Mouse (Mus musculus): Measurements from ENCODE around the gene Gm10382. TPM values are rescaled to one million over a fixed set of nuclear protein-coding genes. Genes with fewer than 3 reads are reported as not detected.

Gene Gm10382
- polyA plus RNA-seq, 1 experiment from 2014 or later = 0.28 TPM

- H3K36me3 ChIP-seq = no peaks in the 10 kb centered on the region
- no peaks in the 10 kb centered on the region for H3K27me3 ChIP-seq (replicated peaks)
- no peak overlapping the region for H3K9ac ChIP-seq
- no peak for ATAC-seq (ENCODE audit: insufficient number of reproducible peaks, low FRiP score)
- no peaks in the 10 kb centered on the region for H3K4me1 ChIP-seq (replicated peaks)
- peaks cover 11% of the 10 kb centered on the region for H3K9me3 ChIP-seq (replicated peaks)
- no peak overlapping the region for H3K4me3 ChIP-seq
- H3K27ac ChIP-seq (ENCODE audit: poor library complexity, severe bottlenecking) = no peak overlapping the region
- 63% methylated on average over 7 of the region's 7 CpGs for WGBS
- no peak overlapping the region for H3K4me2 ChIP-seq
Observed at GRCm38 (mm10) chr5:125370950-125371693, 18.0 kb upstream of the Gm10382 start.

GRCm38 (mm10) chr5:125372027-125372426, 17.1 kb upstream of the Gm10382 start:
- Histone ChIP-seq H3K36me3 (no peaks in the 10 kb centered on the region), H3K9me3 (replicated peaks) (peaks cover 11% of the 10 kb centered on the region; the same call in 1 of the 2 replicates), H3K27ac (ENCODE audit: poor library complexity, severe bottlenecking) (no peak overlapping the region), H3K4me2 (no peak overlapping the region), H3K4me1 (replicated peaks) (no peaks in the 10 kb centered on the region), H3K9ac (no peak overlapping the region), H3K4me3 (no peak overlapping the region), H3K27me3 (replicated peaks) (no peaks in the 10 kb centered on the region)
- 56% methylated on average over 4 of the region's 4 CpGs for WGBS
- no peak for ATAC-seq (ENCODE audit: insufficient number of reproducible peaks, low FRiP score)

- Histone ChIP-seq H3K27me3 (replicated peaks) (no peaks in the 10 kb centered on the region), H3K27ac (ENCODE audit: poor library complexity, severe bottlenecking) (no peak overlapping the region), H3K4me1 (replicated peaks) (no peaks in the 10 kb centered on the region), H3K4me3 (no peak overlapping the region), H3K4me2 (no peak overlapping the region), H3K9me3 (replicated peaks) (peaks cover 11% of the 10 kb centered on the region; the same call in 1 of the 2 replicates), H3K9ac (no peak overlapping the region), H3K36me3 (no peaks in the 10 kb centered on the region)
- ATAC-seq (ENCODE audit: insufficient number of reproducible peaks, low FRiP score) = no peak
- 81% methylated on average over 2 of the region's 2 CpGs for WGBS
Observed at GRCm38 (mm10) chr5:125375871-125376270, 13.3 kb upstream of the Gm10382 start.

- Histone ChIP-seq H3K27ac (ENCODE audit: poor library complexity, severe bottlenecking) (no peak overlapping the region), H3K4me2 (no peak overlapping the region), H3K9ac (no peak overlapping the region), H3K36me3 (no peaks in the 10 kb centered on the region), H3K4me1 (replicated peaks) (no peaks in the 10 kb centered on the region), H3K9me3 (replicated peaks) (peaks cover 8% of the 10 kb centered on the region; the same call in 1 of the 2 replicates), H3K4me3 (no peak overlapping the region), H3K27me3 (replicated peaks) (no peaks in the 10 kb centered on the region)
- no peak for ATAC-seq (ENCODE audit: insufficient number of reproducible peaks, low FRiP score)
- WGBS = 62% methylated on average over 7 of the region's 7 CpGs
Observed at GRCm38 (mm10) chr5:125377214-125377613, 11.9 kb upstream of the Gm10382 start.

- Histone ChIP-seq H3K4me2 (no peak overlapping the region), H3K9ac (no peak overlapping the region), H3K4me3 (no peak overlapping the region), H3K4me1 (replicated peaks) (no peaks in the 10 kb centered on the region), H3K27me3 (replicated peaks) (no peaks in the 10 kb centered on the region), H3K27ac (ENCODE audit: poor library complexity, severe bottlenecking) (no peak overlapping the region), H3K9me3 (replicated peaks) (peaks cover 6% of the 10 kb centered on the region; the same call in 1 of the 2 replicates), H3K36me3 (0 out of 2 replicates have a peak, but pooled peaks cover 4% of the 10 kb centered on the region)
- no peak for ATAC-seq (ENCODE audit: insufficient number of reproducible peaks, low FRiP score)
- WGBS = 78% methylated on average over 5 of the region's 5 CpGs
Observed at GRCm38 (mm10) chr5:125378919-125379318, 10.2 kb upstream of the Gm10382 start.

GRCm38 (mm10) chr5:125381954-125382672, 7.0 kb upstream of the Gm10382 start:
- H3K27ac ChIP-seq (ENCODE audit: poor library complexity, severe bottlenecking) = no peak overlapping the region

GRCm38 (mm10) chr5:125382673-125383558, 6.2 kb upstream of the Gm10382 start:
- Histone ChIP-seq H3K27me3 (replicated peaks) (no peaks in the 10 kb centered on the region), H3K4me1 (replicated peaks) (peaks cover 14% of the 10 kb centered on the region), H3K9me3 (replicated peaks) (no peaks in the 10 kb centered on the region), H3K9ac (no peak overlapping the region), H3K36me3 (peaks cover 22% of the 10 kb centered on the region), H3K27ac (ENCODE audit: poor library complexity, severe bottlenecking) (peak overlapping the region; percentile 51), H3K4me2 (no peak overlapping the region), H3K4me3 (no peak overlapping the region)
- WGBS = 47% methylated on average over 6 of the region's 6 CpGs
- peak; percentile 64; the same call in 1 of the 2 replicates for ATAC-seq (ENCODE audit: insufficient number of reproducible peaks, low FRiP score)

More at GRCm38 (mm10) chr5:125381954-125382672, 7.0 kb upstream of the Gm10382 start:
- peaks cover 22% of the 10 kb centered on the region for H3K36me3 ChIP-seq
- H3K9me3 ChIP-seq (replicated peaks) = no peaks in the 10 kb centered on the region
- WGBS = 72% methylated on average over 5 of the region's 5 CpGs
- H3K27me3 ChIP-seq (replicated peaks) = no peaks in the 10 kb centered on the region
- no peak overlapping the region for H3K9ac ChIP-seq
- H3K4me3 ChIP-seq = no peak overlapping the region
- ATAC-seq (ENCODE audit: insufficient number of reproducible peaks, low FRiP score) = no peak
- no peak overlapping the region for H3K4me2 ChIP-seq
- peaks cover 14% of the 10 kb centered on the region for H3K4me1 ChIP-seq (replicated peaks)

GRCm38 (mm10) chr5:125383637-125384420, 5.3 kb upstream of the Gm10382 start:
- WGBS = 70% methylated on average over 3 of the region's 3 CpGs
- Histone ChIP-seq H3K27ac (ENCODE audit: poor library complexity, severe bottlenecking) (no peak overlapping the region), H3K27me3 (replicated peaks) (no peaks in the 10 kb centered on the region), H3K4me3 (no peak overlapping the region), H3K9me3 (replicated peaks) (no peaks in the 10 kb centered on the region), H3K4me1 (replicated peaks) (peaks cover 14% of the 10 kb centered on the region), H3K9ac (no peak overlapping the region), H3K4me2 (no peak overlapping the region), H3K36me3 (peaks cover 22% of the 10 kb centered on the region)
- ATAC-seq (ENCODE audit: insufficient number of reproducible peaks, low FRiP score) = no peak

- no peak for ATAC-seq (ENCODE audit: insufficient number of reproducible peaks, low FRiP score)
- Histone ChIP-seq H3K9ac (no peak overlapping the region), H3K9me3 (replicated peaks) (no peaks in the 10 kb centered on the region), H3K4me1 (replicated peaks) (peaks cover 14% of the 10 kb centered on the region), H3K27me3 (replicated peaks) (no peaks in the 10 kb centered on the region), H3K4me2 (no peak overlapping the region), H3K36me3 (peaks cover 22% of the 10 kb centered on the region), H3K27ac (ENCODE audit: poor library complexity, severe bottlenecking) (no peak overlapping the region), H3K4me3 (no peak overlapping the region)
- 84% methylated on average over 2 of the region's 2 CpGs for WGBS
Observed at GRCm38 (mm10) chr5:125384512-125385214, 4.5 kb upstream of the Gm10382 start.
